In the genomic region with DNA sequence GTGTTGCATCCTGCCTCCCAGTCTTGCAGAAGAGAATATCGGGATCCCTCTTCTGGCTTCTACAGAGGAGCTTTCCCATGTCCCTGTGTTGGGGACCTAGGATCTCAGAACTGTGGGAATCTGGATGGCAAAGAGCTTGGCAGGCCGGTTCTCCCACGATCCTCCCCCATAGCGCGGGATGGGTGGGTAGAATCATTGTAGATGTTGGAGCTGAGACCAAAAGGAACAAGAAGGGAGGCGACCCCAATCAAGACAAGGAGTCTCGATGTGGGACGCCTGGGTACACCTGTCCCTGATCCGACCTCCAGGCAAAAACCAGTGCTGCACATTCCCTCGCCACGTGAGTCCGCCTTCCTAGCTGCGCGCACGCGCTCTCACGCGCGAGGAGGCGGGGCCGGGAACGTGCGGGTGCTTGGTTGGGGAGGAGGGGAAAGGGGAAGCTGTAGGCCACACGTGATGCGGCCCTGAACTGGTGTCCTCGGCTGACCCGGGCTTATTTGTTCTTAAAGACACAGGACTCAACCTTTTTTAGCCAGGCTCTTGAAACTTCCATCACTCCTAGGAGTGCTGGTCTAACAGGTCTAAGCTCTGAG, we compare ENCODE assay signal across 8 mouse cellular contexts. TPM values are rescaled to one million over a fixed set of nuclear protein-coding genes. Genes with fewer than 3 reads are reported as not detected.
A peak's percentile ranks its signal among the peaks of the same experiment; 100 is the strongest.
DNase-seq lines count a peak whose midpoint lies in the region; ATAC-seq and TF ChIP-seq lines count a peak whose summit lies in the region.

No protein-coding gene starts in this region.

- no peaks in the 10 kb centered on the region for H3K9me3 ChIP-seq in E14TG2a.4 (ENCODE audit: low read length)
- H3K9me3 ChIP-seq in forebrain, embryonic 16.5 days (ENCODE audit: control insufficient read depth, low read length), result no peaks in the 10 kb centered on the region
- H3K9me3 ChIP-seq in lung, embryonic 16.5 days (ENCODE audit: control insufficient read depth, low read length), result no peaks in the 10 kb centered on the region

- H3K4me3 ChIP-seq in E14TG2a.4 (replicated peaks; ENCODE audit: low read length), result peak overlapping the region; percentile 96
- H3K4me3 ChIP-seq in forebrain, embryonic 16.5 days (replicated peaks; ENCODE audit: low read length), result peak overlapping the region; percentile 55
- H3K4me3 ChIP-seq in lung, embryonic 16.5 days (ENCODE audit: low read length), result peak overlapping the region; percentile 68
- peak overlapping the region; percentile 21 for H3K4me3 ChIP-seq in thymus, adult 2 months (ENCODE audit: control insufficient read depth, insufficient read depth, low read length)

- peaks cover 88% of the 10 kb centered on the region for H3K4me1 ChIP-seq in E14TG2a.4 (replicated peaks; ENCODE audit: low read depth, low read length)
- H3K4me1 ChIP-seq in forebrain, embryonic 16.5 days (replicated peaks; ENCODE audit: control insufficient read depth, insufficient read depth, low read length), result peaks cover 57% of the 10 kb centered on the region
- H3K4me1 ChIP-seq in lung, embryonic 16.5 days (replicated peaks; ENCODE audit: control insufficient read depth, insufficient read depth, low read length), result peaks cover 40% of the 10 kb centered on the region
- peaks cover 42% of the 10 kb centered on the region for H3K4me1 ChIP-seq in thymus, adult 2 months (replicated peaks; ENCODE audit: control insufficient read depth, insufficient read depth, low read length)

- 0 out of 2 replicates have a peak, but pooled peaks have one; percentile 38 for TF ChIP-seq POLR2A in thymus, adult 2 months (IDR thresholded peaks at IDR 0.05; ENCODE audit: control insufficient read depth, extremely low read depth, insufficient read depth, low read length, poor library complexity)

- peak; percentile 98 for DNase-seq in cerebellum, adult 11-12 months
- DNase-seq in layer of hippocampus, adult 9-11 months, result peak; percentile 96
- DNase-seq in ovary, adult 18-20 months (ENCODE audit: low spot score), result peak; percentile 94
- peak; percentile 91 for DNase-seq in thymus, adult 2 months

- H3K9ac ChIP-seq in forebrain, embryonic 16.5 days (replicated peaks; ENCODE audit: low read depth, low read length), result peak overlapping the region; percentile 33; the same call in 1 of the 2 replicates
- peak overlapping the region; percentile 80 for H3K9ac ChIP-seq in lung, embryonic 16.5 days (ENCODE audit: low read length)

- under 1% methylated on average over 27 of the region's 27 CpGs for WGBS in forebrain, embryonic 16.5 days
- WGBS in lung, embryonic 16.5 days, result 0% methylated on average over 27 of the region's 27 CpGs
- 0% methylated on average over 27 of the region's 27 CpGs for WGBS in thymus, adult 2 months

- H3K4me2 ChIP-seq in forebrain, embryonic 16.5 days (ENCODE audit: low read length), result peak overlapping the region; percentile 97
- peak overlapping the region; percentile 97 for H3K4me2 ChIP-seq in lung, embryonic 16.5 days (ENCODE audit: low read depth, low read length)

- peaks cover 43% of the 10 kb centered on the region for H3K36me3 ChIP-seq in E14TG2a.4 (ENCODE audit: insufficient read depth, low read length)
- peaks cover 20% of the 10 kb centered on the region for H3K36me3 ChIP-seq in forebrain, embryonic 16.5 days (ENCODE audit: control insufficient read depth, insufficient read depth)
- peaks cover 16% of the 10 kb centered on the region; the same call in 1 of the 2 replicates for H3K36me3 ChIP-seq in lung, embryonic 16.5 days (ENCODE audit: control insufficient read depth, insufficient read depth, low read length)
- H3K36me3 ChIP-seq in thymus, adult 2 months (ENCODE audit: control insufficient read depth, insufficient read depth, low read length), result peaks cover 8% of the 10 kb centered on the region

- no peak for TF ChIP-seq CTCF in E14TG2a.4 (conservative IDR thresholded peaks at IDR 0.05; ENCODE audit: low read length)
- TF ChIP-seq CTCF in thymus, adult 2 months (IDR thresholded peaks at IDR 0.05; ENCODE audit: borderline replicate concordance, control insufficient read depth, extremely low read depth, insufficient read depth, low read length, poor library complexity), result peak; percentile 28; the same call in 1 of the 2 replicates

- ATAC-seq in forebrain, embryonic 16.5 days, result peak; percentile 12; the same call in 1 of the 2 replicates
- ATAC-seq in hematopoietic stem cell, adult 5-6 weeks (replicated peaks in 1 of 2; ENCODE audit: insufficient read depth in 1 of 2, low FRiP score in 2 of 2, low TSS enrichment in 1 of 2, low read depth in 1 of 2, poor library complexity in 2 of 2, severe bottlenecking in 2 of 2), result peak; percentile 35 to 43
- ATAC-seq in lung, embryonic 16.5 days (ENCODE audit: low read depth), result peak; percentile 23

- H3K27ac ChIP-seq in forebrain, embryonic 16.5 days (ENCODE audit: low read length), result peak overlapping the region; percentile 30
- H3K27ac ChIP-seq in lung, embryonic 16.5 days (ENCODE audit: low read length), result peak overlapping the region; percentile 43
- H3K27ac ChIP-seq in thymus, adult 2 months (ENCODE audit: control insufficient read depth, insufficient read depth, low read length), result peak overlapping the region; percentile 67

- 0 out of 2 replicates have a peak, but pooled peaks cover 4% of the 10 kb centered on the region for H3K27me3 ChIP-seq in E14TG2a.4 (ENCODE audit: insufficient read depth, low read length)
- no peaks in the 10 kb centered on the region for H3K27me3 ChIP-seq in forebrain, embryonic 16.5 days (replicated peaks; ENCODE audit: control insufficient read depth, insufficient read depth, low read length)
- H3K27me3 ChIP-seq in lung, embryonic 16.5 days (ENCODE audit: control insufficient read depth, insufficient read depth, low read depth, low read length), result no peaks in the 10 kb centered on the region
- H3K27me3 ChIP-seq in thymus, adult 2 months (ENCODE audit: control insufficient read depth, insufficient read depth, low read length), result no peaks in the 10 kb centered on the region

RNA-seq across cellular contexts. Expression of gene Dbp, which starts 2.6 kb away (rescaled TPM):
- 4.1 and 4.3 TPM in 2 replicates for polyA plus RNA-seq in forebrain, embryonic 16.5 days (2015; fragmentation: Nextera tagmentation; extraction: Ambion mirVana)
- total RNA-seq in hematopoietic stem cell, adult 5-6 weeks (2017), result 11.5 and 25.3 TPM in 2 replicates
- 1.5 and 1.7 TPM in 2 replicates for polyA plus RNA-seq in lung, embryonic 16.5 days (2015; fragmentation: Nextera tagmentation; extraction: Ambion mirVana)
- 28.2 and 31.3 TPM in 2 replicates for polyA plus RNA-seq in thymus, adult 2 months (2012; rRNA removed)

RNA-seq across cellular contexts. Expression of gene Rpl18, which starts 7.8 kb away (rescaled TPM):
- polyA plus RNA-seq in forebrain, embryonic 16.5 days (2015; fragmentation: Nextera tagmentation; extraction: Ambion mirVana), result 567 and 579 TPM in 2 replicates
- 1,764 and 1,816 TPM in 2 replicates for total RNA-seq in hematopoietic stem cell, adult 5-6 weeks (2017)
- polyA plus RNA-seq in lung, embryonic 16.5 days (2015; fragmentation: Nextera tagmentation; extraction: Ambion mirVana), result 984 and 1,005 TPM in 2 replicates
- 2,384 and 2,707 TPM in 2 replicates for polyA plus RNA-seq in thymus, adult 2 months (2012; rRNA removed)

RNA-seq across cellular contexts. Expression of gene Car11, which starts 7.8 kb away (rescaled TPM):
- 40.1 and 64.4 TPM in 2 replicates for polyA plus RNA-seq in forebrain, embryonic 16.5 days (2015; fragmentation: Nextera tagmentation; extraction: Ambion mirVana)
- 0.30 and 1.1 TPM in 2 replicates for total RNA-seq in hematopoietic stem cell, adult 5-6 weeks (2017)
- polyA plus RNA-seq in lung, embryonic 16.5 days (2015; fragmentation: Nextera tagmentation; extraction: Ambion mirVana), result 2.3 and 3.3 TPM in 2 replicates
- polyA plus RNA-seq in thymus, adult 2 months (2012; rRNA removed), result 2.2 and 2.7 TPM in 2 replicates

RNA-seq across cellular contexts. Expression of gene Sphk2, which starts 10.3 kb away (rescaled TPM):
- 29.9 and 31.1 TPM in 2 replicates for polyA plus RNA-seq in forebrain, embryonic 16.5 days (2015; fragmentation: Nextera tagmentation; extraction: Ambion mirVana)
- 8.2 and 10.9 TPM in 2 replicates for total RNA-seq in hematopoietic stem cell, adult 5-6 weeks (2017)
- 28.9 TPM in 2 replicates for polyA plus RNA-seq in lung, embryonic 16.5 days (2015; fragmentation: Nextera tagmentation; extraction: Ambion mirVana)
- polyA plus RNA-seq in thymus, adult 2 months (2012; rRNA removed), result 87.4 and 88.1 TPM in 2 replicates

RNA-seq across cellular contexts. Expression of gene Sec1, which starts 13.3 kb away (rescaled TPM):
- polyA plus RNA-seq in forebrain, embryonic 16.5 days (2015; fragmentation: Nextera tagmentation; extraction: Ambion mirVana), result 0.10 and 0.25 TPM in 2 replicates
- not detected in 2 replicates for total RNA-seq in hematopoietic stem cell, adult 5-6 weeks (2017)
- polyA plus RNA-seq in lung, embryonic 16.5 days (2015; fragmentation: Nextera tagmentation; extraction: Ambion mirVana), result 0.74 and 0.84 TPM in 2 replicates
- polyA plus RNA-seq in thymus, adult 2 months (2012; rRNA removed), result 1.6 and 1.9 TPM in 2 replicates

Comparison
In these comparisons a context has a peak if more than half of its experiments do, and no peak if none do; other contexts are left out.
1. Peak in every context shown above with its lines: DNase-seq, ATAC-seq, H3K4me3 ChIP-seq and H3K27ac ChIP-seq.
2. H3K4me3 ChIP-seq: peak in every context shown above with its lines; median percentile 96 in E14TG2a.4; 68 in lung, embryonic 16.5 days; 55 in forebrain, embryonic 16.5 days; 21 in thymus, adult 2 months.